Mouse (Mus musculus): ENCODE results near the gene H3f3b.

GRCm38 (mm10) chr11:116037826-116038225, 10.1 kb upstream of the H3f3b start:
- TF ChIP-seq POLR2A (IDR thresholded peaks at IDR 0.05; ENCODE audit: borderline replicate concordance, extremely low read depth, insufficient read depth, insufficient read length, poor library complexity, severe bottlenecking) (no peak), CTCF (IDR thresholded peaks at IDR 0.05; ENCODE audit: borderline replicate concordance, extremely low read depth, insufficient read depth, insufficient read length) (no peak)
